Mouse (Mus musculus): Measurements from ENCODE around the gene Klhl3. TPM values are rescaled to one million over a fixed set of nuclear protein-coding genes. Genes with fewer than 3 reads are reported as not detected.
A peak's percentile ranks its signal among the peaks of the same experiment; 100 is the strongest.

Klhl3 gene
- polyA plus RNA-seq, 1 experiment from 2014 or later, result 1.8 TPM

DNA sequence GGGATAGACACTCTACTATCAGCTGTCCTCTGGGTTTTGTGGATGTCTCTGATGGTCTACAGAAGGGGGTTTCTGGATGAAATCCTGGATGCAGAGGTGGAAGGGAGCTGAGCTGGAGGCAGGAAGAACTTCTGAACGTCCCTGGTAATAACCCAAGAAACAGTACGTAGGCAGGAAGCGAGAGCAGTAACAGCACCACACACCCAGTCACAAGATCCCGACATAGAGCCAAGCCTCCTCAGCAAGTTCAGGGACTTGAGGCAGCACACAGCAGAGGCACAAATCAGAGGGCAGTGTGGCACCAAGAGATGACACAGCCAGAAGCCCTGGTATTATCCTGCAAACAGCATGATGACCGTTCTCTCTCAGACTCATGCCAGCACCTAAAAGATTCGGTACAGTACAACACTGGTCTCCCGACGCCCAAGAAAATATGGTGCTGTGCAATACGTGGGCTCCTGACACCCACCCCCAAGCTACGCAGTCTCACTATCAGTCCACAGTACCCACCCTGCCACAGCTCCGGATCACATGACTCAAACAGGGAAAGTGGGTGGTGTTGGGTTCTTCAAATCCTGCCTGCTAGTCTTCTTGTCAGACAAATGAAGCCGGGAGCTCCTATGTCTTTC lies 40.0 kb downstream of the Klhl3 start:
- DNase-seq (ENCODE audit: low spot score), result no peak
- 89% methylated on average over 12 of the region's 12 CpGs for WGBS
- Histone ChIP-seq H3K9me3 (no peaks in the 10 kb centered on the region), H3K36me3 (replicated peaks) (no peaks in the 10 kb centered on the region), H3K27ac (replicated peaks) (no peak overlapping the region), H3K4me3 (no peak overlapping the region), H3K27me3 (replicated peaks; ENCODE audit: low read depth, poor library complexity, severe bottlenecking) (no peaks in the 10 kb centered on the region), H3K4me1 (peaks cover 18% of the 10 kb centered on the region)

DNA sequence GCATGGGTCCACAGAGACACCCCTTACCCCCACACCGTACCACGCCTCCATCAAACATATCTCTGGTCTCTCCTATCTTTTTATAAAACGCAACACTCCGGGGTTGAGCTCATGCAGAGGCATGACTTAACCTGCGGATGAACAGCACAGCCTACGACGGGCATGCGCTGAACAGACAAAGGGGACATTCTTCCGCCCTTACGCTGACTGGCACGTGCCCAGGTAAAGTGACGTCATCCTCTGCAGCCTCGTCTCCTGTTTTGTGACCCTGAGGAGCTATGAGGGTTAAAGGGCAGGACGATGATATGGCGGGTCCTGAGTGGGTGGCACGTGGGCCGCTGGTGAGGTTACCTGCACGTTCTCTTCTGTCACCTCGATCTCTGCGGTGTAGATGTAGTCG lies 42.2 kb downstream of the Klhl3 start:
- H3K9me3 ChIP-seq, result no peaks in the 10 kb centered on the region
- WGBS, result 90% methylated on average over 21 of the region's 21 CpGs
- no peak overlapping the region for H3K27ac ChIP-seq (replicated peaks)
- H3K36me3 ChIP-seq (replicated peaks), result no peaks in the 10 kb centered on the region
- H3K4me1 ChIP-seq, result peaks cover 38% of the 10 kb centered on the region
- no peaks in the 10 kb centered on the region for H3K27me3 ChIP-seq (replicated peaks; ENCODE audit: low read depth, poor library complexity, severe bottlenecking)
- H3K4me3 ChIP-seq, result no peak overlapping the region
- DNase-seq (ENCODE audit: low spot score), result no peak

DNA sequence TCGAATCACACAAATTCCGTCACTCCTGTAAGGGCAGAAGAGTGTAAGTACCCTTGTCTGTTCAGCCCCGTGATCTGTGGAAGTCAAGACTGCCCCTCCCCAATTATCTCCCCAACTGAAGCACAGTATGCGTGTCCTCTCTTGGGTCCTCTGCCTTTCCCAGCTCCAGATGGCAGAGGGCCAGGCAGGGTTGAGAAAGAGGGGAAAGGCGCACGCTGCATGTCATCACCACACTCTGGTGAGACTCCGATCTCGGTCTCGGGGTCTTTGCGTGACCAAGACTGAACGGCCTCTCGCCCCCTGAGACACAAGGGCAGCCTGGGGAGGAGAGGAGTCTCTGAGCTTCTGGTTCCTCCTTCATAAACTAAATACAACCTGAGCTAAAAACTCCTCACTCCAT lies 42.9 kb downstream of the Klhl3 start:
- no peaks in the 10 kb centered on the region for H3K27me3 ChIP-seq (replicated peaks; ENCODE audit: low read depth, poor library complexity, severe bottlenecking)
- WGBS, result 90% methylated on average over 12 of the region's 12 CpGs
- DNase-seq (ENCODE audit: low spot score), result no peak
- no peak overlapping the region; the same call in 1 of the 2 replicates for H3K27ac ChIP-seq (replicated peaks)
- no peaks in the 10 kb centered on the region for H3K9me3 ChIP-seq
- no peaks in the 10 kb centered on the region for H3K36me3 ChIP-seq (replicated peaks)
- H3K4me3 ChIP-seq, result no peak overlapping the region
- H3K4me1 ChIP-seq, result peaks cover 45% of the 10 kb centered on the region

DNA sequence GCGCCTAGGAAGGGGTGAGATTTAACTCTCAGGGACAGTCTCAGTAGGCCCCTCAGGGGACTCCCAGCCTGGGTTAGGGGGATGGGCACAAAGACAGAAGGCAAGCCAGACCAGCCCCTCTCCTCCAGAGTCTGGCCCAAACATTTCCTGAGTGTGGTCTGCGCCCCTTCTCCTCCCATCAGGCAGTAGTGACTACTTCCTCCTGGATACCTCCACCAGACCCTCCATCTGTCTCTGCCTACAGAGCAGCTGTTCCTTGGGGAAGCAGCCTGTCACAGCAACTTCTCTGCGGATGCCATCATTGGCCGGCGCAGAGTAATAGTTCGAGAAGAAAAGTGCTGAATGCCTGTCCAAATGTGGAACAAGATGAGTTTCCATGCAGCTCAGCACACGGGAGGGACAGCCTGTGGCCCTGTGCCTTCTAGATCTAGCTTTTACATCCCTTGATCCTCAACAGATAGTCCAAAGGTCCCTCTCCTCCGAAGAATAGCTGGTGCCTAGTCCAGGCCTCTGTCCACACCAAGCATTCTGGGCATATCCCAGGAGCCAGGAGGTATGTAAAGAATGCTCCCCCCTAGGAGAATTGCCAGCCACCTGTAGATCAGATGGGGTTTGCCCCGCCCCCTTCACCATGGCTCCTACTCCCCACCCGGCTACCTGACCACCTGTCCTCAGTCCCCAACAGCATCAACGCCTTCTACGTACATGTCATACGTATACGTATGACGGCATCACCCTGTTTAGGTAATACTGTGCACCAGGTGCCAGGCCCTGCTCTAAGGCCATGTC lies 44.8 kb downstream of the Klhl3 start:
- 89% methylated on average over 15 of the region's 15 CpGs for WGBS
- no peak overlapping the region for H3K4me3 ChIP-seq
- H3K36me3 ChIP-seq (replicated peaks), result no peaks in the 10 kb centered on the region
- H3K27me3 ChIP-seq (replicated peaks; ENCODE audit: low read depth, poor library complexity, severe bottlenecking), result no peaks in the 10 kb centered on the region
- no peak for DNase-seq (ENCODE audit: low spot score)
- H3K9me3 ChIP-seq, result no peaks in the 10 kb centered on the region
- H3K27ac ChIP-seq (replicated peaks), result peak overlapping the region; percentile 11; the same call in 1 of the 2 replicates
- peaks cover 48% of the 10 kb centered on the region for H3K4me1 ChIP-seq

DNA sequence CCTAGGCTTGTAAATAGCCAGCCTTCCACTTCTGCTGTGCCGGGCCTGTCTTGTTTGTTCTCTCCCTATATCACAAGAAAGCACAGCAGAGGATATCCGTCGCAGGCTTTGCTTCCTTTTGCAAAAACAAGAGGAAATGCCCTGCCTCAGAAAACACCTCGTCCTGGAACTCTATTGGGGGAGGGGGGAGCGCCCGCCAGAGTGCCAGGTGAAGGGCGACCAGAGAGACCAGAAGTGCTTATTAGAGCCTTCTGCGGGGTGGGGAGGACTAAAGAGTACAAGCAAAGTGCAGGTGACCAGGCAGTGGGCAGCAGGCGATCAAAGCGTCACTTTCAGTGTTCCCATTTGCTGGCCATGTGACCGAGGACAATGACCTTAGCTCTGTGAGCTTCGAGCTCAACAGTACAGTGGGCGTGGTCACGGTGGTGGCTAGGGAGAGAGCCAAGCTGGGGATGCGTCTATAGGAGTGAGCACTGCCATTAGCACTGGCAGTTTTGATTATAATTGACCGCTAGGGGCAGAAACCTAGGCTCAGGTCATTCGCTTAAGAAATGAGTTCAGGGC lies 45.8 kb downstream of the Klhl3 start:
- peak; percentile 56 for DNase-seq (ENCODE audit: low spot score)
- Histone ChIP-seq H3K27me3 (replicated peaks; ENCODE audit: low read depth, poor library complexity, severe bottlenecking) (no peaks in the 10 kb centered on the region), H3K9me3 (no peaks in the 10 kb centered on the region), H3K27ac (replicated peaks) (peak overlapping the region; percentile 57; the same call in 1 of the 2 replicates), H3K4me3 (no peak overlapping the region), H3K36me3 (replicated peaks) (no peaks in the 10 kb centered on the region), H3K4me1 (peaks cover 48% of the 10 kb centered on the region)
- 22% methylated on average over 17 of the region's 17 CpGs for WGBS

DNA sequence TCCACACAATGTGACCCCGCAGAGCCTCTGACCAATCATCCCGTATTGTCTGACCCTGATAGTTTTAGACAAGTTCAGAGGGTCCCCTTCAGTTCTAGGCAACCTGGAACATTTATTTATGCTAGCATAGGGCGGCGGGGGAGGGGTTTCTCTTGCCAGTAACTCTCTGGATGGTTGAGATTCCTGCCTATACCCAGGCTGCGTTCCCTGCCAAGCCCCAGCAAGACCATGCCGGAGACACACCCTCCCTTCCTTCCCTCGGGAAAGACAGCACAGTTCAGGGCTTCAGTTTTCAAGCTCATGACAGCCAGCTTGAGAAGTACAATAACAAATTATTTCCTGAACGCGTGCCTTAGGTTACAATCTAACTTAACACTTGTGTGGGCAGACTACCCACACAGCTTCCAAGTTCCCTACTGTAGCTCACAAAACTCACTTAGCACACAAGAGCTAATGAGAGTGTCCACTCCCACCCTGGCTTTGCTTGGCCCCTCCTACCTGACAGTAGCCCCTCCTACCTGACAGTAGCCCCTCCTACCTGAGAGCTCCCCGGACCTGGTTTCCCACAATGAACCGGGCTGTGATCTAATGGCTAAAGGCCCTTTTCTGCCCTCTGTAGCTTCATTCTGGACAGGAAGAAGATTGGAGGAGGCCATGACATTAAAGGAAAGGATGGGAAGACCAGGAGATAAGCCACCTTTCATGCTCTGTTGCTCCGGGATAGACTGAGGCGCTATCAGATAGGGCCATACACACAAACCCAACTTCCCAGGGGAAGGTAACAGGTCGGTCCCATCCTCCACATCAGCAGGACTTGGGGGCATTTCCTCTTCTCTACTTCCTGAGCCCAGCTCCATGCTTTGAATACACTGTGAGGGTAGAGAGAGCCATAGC lies 46.6 kb downstream of the Klhl3 start:
- no peaks in the 10 kb centered on the region for H3K27me3 ChIP-seq (replicated peaks; ENCODE audit: low read depth, poor library complexity, severe bottlenecking)
- peak; percentile 51 for DNase-seq (ENCODE audit: low spot score)
- H3K9me3 ChIP-seq, result no peaks in the 10 kb centered on the region
- no peaks in the 10 kb centered on the region; the same call in 1 of the 2 replicates for H3K36me3 ChIP-seq (replicated peaks)
- H3K27ac ChIP-seq (replicated peaks), result peak overlapping the region; percentile 57
- H3K4me3 ChIP-seq, result no peak overlapping the region
- 67% methylated on average over 14 of the region's 14 CpGs for WGBS
- H3K4me1 ChIP-seq, result peaks cover 48% of the 10 kb centered on the region

DNA sequence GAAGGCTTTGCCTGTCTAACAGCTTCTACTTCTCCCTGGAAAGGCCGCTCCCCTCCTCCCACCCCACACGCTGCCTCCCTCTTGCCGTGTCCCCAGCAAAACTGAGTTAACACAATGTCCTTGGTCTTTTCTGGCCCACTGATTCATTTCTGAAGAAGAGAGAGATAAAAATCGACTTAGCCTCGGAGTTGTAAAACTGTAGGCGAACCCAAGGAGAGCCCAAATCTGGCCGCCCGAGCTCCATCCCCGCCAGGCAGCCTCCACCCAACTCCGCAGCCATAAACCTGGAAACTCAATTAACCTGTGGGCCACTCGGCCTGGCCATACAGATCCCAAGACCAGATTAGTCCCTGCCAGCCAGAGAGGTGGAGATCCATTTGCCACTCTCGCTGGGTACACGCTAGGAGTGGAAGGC lies 47.3 kb downstream of the Klhl3 start:
- no peak for DNase-seq (ENCODE audit: low spot score)
- Histone ChIP-seq H3K27me3 (replicated peaks; ENCODE audit: low read depth, poor library complexity, severe bottlenecking) (no peaks in the 10 kb centered on the region), H3K4me1 (peaks cover 46% of the 10 kb centered on the region), H3K36me3 (replicated peaks) (no peaks in the 10 kb centered on the region; the same call in 1 of the 2 replicates), H3K4me3 (no peak overlapping the region), H3K9me3 (no peaks in the 10 kb centered on the region), H3K27ac (replicated peaks) (peak overlapping the region; percentile 54)
- WGBS, result 81% methylated on average over 13 of the region's 13 CpGs

DNA sequence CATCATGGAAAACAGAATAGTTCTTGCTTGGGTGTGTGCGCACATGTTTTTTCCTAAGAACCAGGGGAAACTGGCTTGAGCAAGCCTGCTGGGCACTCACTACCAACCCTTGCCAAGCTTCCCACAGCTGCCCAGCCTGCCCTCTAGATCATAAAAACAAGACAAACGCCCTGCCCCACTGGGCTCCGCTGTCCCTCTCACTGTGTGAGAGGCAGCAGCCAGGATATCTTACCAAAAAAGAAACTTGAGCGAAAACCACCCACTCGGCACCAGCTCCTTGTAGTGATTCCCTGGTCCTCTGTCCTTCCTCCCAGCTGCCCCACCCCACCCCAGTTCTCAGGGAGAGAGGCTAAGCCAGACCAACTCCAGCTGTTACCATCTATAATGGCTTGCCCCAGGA lies 48.1 kb downstream of the Klhl3 start:
- 0 out of 2 replicates have a peak overlapping the region, but pooled peaks have one; percentile 48 for H3K27ac ChIP-seq (replicated peaks)
- H3K9me3 ChIP-seq, result no peaks in the 10 kb centered on the region
- WGBS, result 79% methylated on average over 5 of the region's 5 CpGs
- no peak overlapping the region for H3K4me3 ChIP-seq
- H3K36me3 ChIP-seq (replicated peaks), result no peaks in the 10 kb centered on the region; the same call in 1 of the 2 replicates
- DNase-seq (ENCODE audit: low spot score), result no peak
- peaks cover 39% of the 10 kb centered on the region for H3K4me1 ChIP-seq
- no peaks in the 10 kb centered on the region for H3K27me3 ChIP-seq (replicated peaks; ENCODE audit: low read depth, poor library complexity, severe bottlenecking)

DNA sequence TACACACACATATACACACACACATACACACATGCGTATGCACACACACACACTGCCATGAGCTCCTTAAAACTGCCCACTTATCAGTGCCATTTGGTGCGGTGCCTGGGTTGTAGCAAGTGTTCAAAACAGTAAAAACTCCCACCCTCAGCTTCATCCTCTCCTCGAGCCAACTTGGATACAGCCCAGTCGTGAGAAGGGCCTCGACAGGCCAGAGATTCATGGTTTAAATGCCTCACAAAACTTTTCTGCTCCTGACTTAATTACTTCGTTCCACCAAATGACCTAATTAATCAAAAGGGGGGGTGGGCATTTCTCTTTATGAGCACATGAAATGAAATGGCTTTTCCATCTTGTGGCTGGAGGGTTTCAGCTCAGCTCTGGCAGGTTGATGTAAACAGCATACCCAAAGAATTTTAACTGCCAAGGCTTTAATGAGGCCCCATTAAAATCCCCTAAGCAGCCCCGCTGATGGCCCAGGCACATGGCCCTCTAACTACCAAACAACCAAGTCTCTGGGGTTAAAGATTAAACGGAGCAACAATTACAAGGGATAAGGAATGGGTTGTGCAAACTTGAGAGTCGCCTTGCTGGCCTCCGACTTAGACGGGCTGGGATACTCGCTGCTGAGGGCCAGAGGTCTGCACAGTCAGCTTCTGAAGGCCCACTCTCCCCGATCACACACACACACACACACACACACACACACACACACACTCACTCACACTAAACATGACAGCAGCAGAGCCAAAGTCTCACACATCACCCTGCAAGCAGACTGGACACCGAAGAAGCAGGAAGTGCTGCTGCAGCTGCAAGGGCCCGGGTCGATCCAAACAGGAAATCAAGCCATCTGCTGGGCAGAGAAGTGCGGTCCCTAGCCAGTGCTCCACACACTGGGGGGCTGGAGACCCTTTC lies 55.2 kb downstream of the Klhl3 start:
- H3K27ac ChIP-seq (replicated peaks), result peak overlapping the region; percentile 71
- H3K27me3 ChIP-seq (replicated peaks; ENCODE audit: low read depth, poor library complexity, severe bottlenecking), result no peaks in the 10 kb centered on the region
- 43% methylated on average over 17 of the region's 17 CpGs for WGBS
- H3K36me3 ChIP-seq (replicated peaks), result no peaks in the 10 kb centered on the region; the same call in 1 of the 2 replicates
- no peak overlapping the region for H3K4me3 ChIP-seq
- DNase-seq (ENCODE audit: low spot score), result peak; percentile 72
- H3K9me3 ChIP-seq, result peaks cover 4% of the 10 kb centered on the region
- H3K4me1 ChIP-seq, result peaks cover 25% of the 10 kb centered on the region

DNA sequence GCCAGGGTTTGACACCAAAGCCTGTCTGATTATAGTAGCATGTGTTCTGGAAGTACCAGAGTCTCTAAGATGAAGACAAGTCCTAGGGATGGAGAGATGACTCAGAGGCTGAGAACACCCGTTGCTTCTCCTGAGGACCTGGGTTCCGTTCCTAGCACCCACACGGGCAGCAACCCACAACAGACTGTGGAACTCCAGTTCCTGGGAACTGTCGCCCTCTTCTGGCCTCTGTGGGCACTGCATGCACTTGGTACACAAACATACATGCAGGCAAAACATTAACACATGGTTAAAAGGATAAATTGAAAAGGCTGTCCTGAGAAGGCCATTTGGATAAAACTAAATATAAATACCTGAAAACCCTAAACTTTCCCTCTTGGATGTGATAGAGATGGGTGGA lies 56.8 kb downstream of the Klhl3 start:
- Histone ChIP-seq H3K27ac (replicated peaks) (no peak overlapping the region; the same call in 1 of the 2 replicates), H3K36me3 (replicated peaks) (no peaks in the 10 kb centered on the region; the same call in 1 of the 2 replicates), H3K9me3 (peaks cover 4% of the 10 kb centered on the region), H3K27me3 (replicated peaks; ENCODE audit: low read depth, poor library complexity, severe bottlenecking) (no peaks in the 10 kb centered on the region), H3K4me3 (no peak overlapping the region), H3K4me1 (peaks cover 25% of the 10 kb centered on the region)
- WGBS, result 83% methylated on average over 4 of the region's 4 CpGs
- DNase-seq (ENCODE audit: low spot score), result no peak

DNA sequence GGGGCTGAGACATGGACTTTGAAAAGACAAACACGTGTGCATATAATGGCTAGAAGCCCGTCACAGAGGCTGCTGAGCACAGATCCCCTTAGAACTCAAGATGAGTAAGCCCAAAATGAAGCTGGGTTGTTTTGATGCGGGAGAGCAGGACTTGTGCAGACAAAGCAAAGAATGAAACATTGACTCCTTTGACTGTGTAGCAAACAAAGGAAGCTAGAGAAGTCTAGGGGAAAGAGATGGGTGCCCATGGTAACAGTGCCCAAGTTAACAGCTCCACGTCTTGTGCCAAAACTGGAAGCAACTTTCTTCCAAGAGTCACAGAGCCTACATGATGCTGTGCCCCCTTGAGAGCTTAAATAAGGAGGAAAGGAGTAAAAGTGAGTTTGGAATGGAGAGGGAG lies 59.8 kb downstream of the Klhl3 start:
- DNase-seq (ENCODE audit: low spot score), result no peak
- Histone ChIP-seq H3K27me3 (replicated peaks; ENCODE audit: low read depth, poor library complexity, severe bottlenecking) (no peaks in the 10 kb centered on the region), H3K4me3 (no peak overlapping the region), H3K4me1 (peaks cover 19% of the 10 kb centered on the region), H3K36me3 (replicated peaks) (no peaks in the 10 kb centered on the region), H3K9me3 (peaks cover 4% of the 10 kb centered on the region), H3K27ac (replicated peaks) (no peak overlapping the region)
- 83% methylated on average over 4 of the region's 4 CpGs for WGBS

All from embryonic facial prominence, embryonic 10.5 days (tissue).